In genomic region chr5:123933556-123933955, GRCm38 (mm10) we compare ENCODE assay signal across 17 mouse cellular contexts. TPM values are rescaled to one million over a fixed set of nuclear protein-coding genes. Genes with fewer than 3 reads are reported as not detected.
DNase-seq lines count a peak whose midpoint lies in the region; ATAC-seq and TF ChIP-seq lines count a peak whose summit lies in the region.
"Had no signal": no experiment of that assay in that cellular context is flagged by ENCODE, and none has a peak within 500 bp of the region (broad histone marks: within the 10 kb centered on the region; RNA-seq: fewer than 3 reads in every experiment).

No protein-coding gene starts in this region.

- 87% methylated on average over 12 of the region's 12 CpGs for WGBS in kidney, embryonic 16.5 days

- H3K4me3 ChIP-seq in testis, adult 2 months (ENCODE audit: control insufficient read depth, low read depth, low read length) = peak overlapping the region; percentile 44
- H3K4me3 ChIP-seq in kidney, embryonic 16.5 days (ENCODE audit: low read length) = no peak overlapping the region
- H3K4me3 ChIP-seq: heart, embryonic 12.5 days; limb, embryonic 13.5 days; midbrain, embryonic 15.5 days had no signal

- DNase-seq in testis, postnatal 10 days (ENCODE audit: low spot score) = no peak
- peak; percentile 42 for DNase-seq in ZHBTc4 (ENCODE audit: low read depth, low spot score)
- DNase-seq in liver = peak; percentile 71
- peak; percentile 12 for DNase-seq in yolk sac, embryonic 10.5 days (ENCODE audit: low spot score)
- DNase-seq in gastrocnemius, postnatal 25 days = no peak
- DNase-seq: adrenal gland, postnatal 36 days; gastrocnemius, postnatal 36 days; right cerebral cortex, postnatal 14 days; thymus, postnatal 25 days had no signal

- H3K4me2 ChIP-seq in kidney, embryonic 16.5 days (replicated peaks; ENCODE audit: low read depth, low read length) = no peak overlapping the region
- H3K4me2 ChIP-seq: limb, embryonic 13.5 days; midbrain, embryonic 15.5 days had no signal

- H3K27ac ChIP-seq in testis, adult 2 months (ENCODE audit: control insufficient read depth, insufficient read depth, low read depth, low read length) = no peak overlapping the region
- no peak overlapping the region for H3K27ac ChIP-seq in kidney, embryonic 16.5 days (ENCODE audit: low read length)
- H3K27ac ChIP-seq: limb, embryonic 13.5 days; midbrain, embryonic 15.5 days; stomach, postnatal 0 days had no signal

- no peaks in the 10 kb centered on the region for H3K9me3 ChIP-seq in kidney, embryonic 16.5 days (ENCODE audit: low read length)
- H3K9me3 ChIP-seq: heart, embryonic 12.5 days; limb, embryonic 13.5 days; midbrain, embryonic 15.5 days had no signal

- TF ChIP-seq CTCF in testis, adult 2 months (IDR thresholded peaks at IDR 0.05; ENCODE audit: control insufficient read depth, insufficient read depth, insufficient replicate concordance, low read depth, low read length) = no peak

- no peak for ATAC-seq in kidney, embryonic 16.5 days (ENCODE audit: low FRiP score, low TSS enrichment)
- ATAC-seq in megakaryocyte-erythroid progenitor cell, adult 5-6 weeks (replicated peaks; ENCODE audit: low FRiP score, low TSS enrichment, poor library complexity, severe bottlenecking) = no peak
- ATAC-seq: midbrain, embryonic 15.5 days had no signal

- H3K36me3 ChIP-seq in testis, adult 2 months (ENCODE audit: control insufficient read depth, insufficient read depth, low read length) = no peaks in the 10 kb centered on the region; the same call in 1 of the 2 replicates
- no peaks in the 10 kb centered on the region for H3K36me3 ChIP-seq in kidney, embryonic 16.5 days (ENCODE audit: insufficient read depth, low read length)
- H3K36me3 ChIP-seq: midbrain, embryonic 15.5 days had no signal

- H3K27me3 ChIP-seq in testis, adult 2 months (ENCODE audit: control insufficient read depth, insufficient read depth, low read length) = no peaks in the 10 kb centered on the region
- no peaks in the 10 kb centered on the region for H3K27me3 ChIP-seq in kidney, embryonic 16.5 days (ENCODE audit: insufficient read depth, low read length)
- H3K27me3 ChIP-seq: heart, embryonic 12.5 days; limb, embryonic 13.5 days; midbrain, embryonic 15.5 days had no signal

- H3K9ac ChIP-seq in kidney, embryonic 16.5 days (replicated peaks; ENCODE audit: low read length) = no peak overlapping the region
- H3K9ac ChIP-seq: midbrain, embryonic 15.5 days had no signal

- peaks cover 10% of the 10 kb centered on the region for H3K4me1 ChIP-seq in testis, adult 2 months (ENCODE audit: control insufficient read depth, insufficient read depth, low read length)
- peaks cover 4% of the 10 kb centered on the region; the same call in 1 of the 2 replicates for H3K4me1 ChIP-seq in kidney, embryonic 16.5 days (ENCODE audit: insufficient read depth, low read length)

- no peak for TF ChIP-seq POLR2A in testis, adult 2 months (IDR thresholded peaks at IDR 0.05; ENCODE audit: control insufficient read depth, low read depth, low read length)

RNA-seq across cellular contexts. Expression of gene Ccdc62, which starts 3.1 kb away (rescaled TPM):
- polyA plus RNA-seq in testis, adult 2 months (2012; rRNA removed) = 70.8 and 79.8 TPM in 2 replicates
- 1 to 10 TPM; 1.4 to 1.8 TPM for total RNA-seq in gastrocnemius, postnatal 25 days (2021)
- polyA plus RNA-seq in kidney, embryonic 16.5 days (2015; fragmentation: Nextera tagmentation; extraction: Ambion mirVana) = 6.3 and 6.8 TPM in 2 replicates
- 2.1 and 3.3 TPM in 2 replicates for total RNA-seq in megakaryocyte-erythroid progenitor cell, adult 5-6 weeks (2014; fragmentation: Nextera tagmentation)
- total RNA-seq in megakaryocyte-erythroid progenitor cell, adult 5-6 weeks (2017) = 2.6 and 4.2 TPM in 2 replicates

RNA-seq across cellular contexts. Expression of gene Gm43518, which starts 6.3 kb away (rescaled TPM):
- 10.8 and 12.3 TPM in 2 replicates for polyA plus RNA-seq in testis, adult 2 months (2012; rRNA removed)
- total RNA-seq in gastrocnemius, postnatal 25 days (2021) = not detected
- polyA plus RNA-seq in kidney, embryonic 16.5 days (2015; fragmentation: Nextera tagmentation; extraction: Ambion mirVana) = 3.3 and 4.0 TPM in 2 replicates
- not detected in 2 replicates for total RNA-seq in megakaryocyte-erythroid progenitor cell, adult 5-6 weeks (2014; fragmentation: Nextera tagmentation)
- total RNA-seq in megakaryocyte-erythroid progenitor cell, adult 5-6 weeks (2017) = not detected in 2 replicates
- total RNA-seq: megakaryocyte progenitor cell, adult 5-6 weeks had no signal

RNA-seq across cellular contexts. Expression of gene Denr, which starts 26.6 kb away (rescaled TPM):
- polyA plus RNA-seq in testis, adult 2 months (2012; rRNA removed) = 40.6 and 55.0 TPM in 2 replicates
- total RNA-seq in gastrocnemius, postnatal 25 days (2021) = 10 to 100 TPM; 40.5 to 44.6 TPM
- 107 and 124 TPM in 2 replicates for polyA plus RNA-seq in kidney, embryonic 16.5 days (2015; fragmentation: Nextera tagmentation; extraction: Ambion mirVana)
- total RNA-seq in megakaryocyte-erythroid progenitor cell, adult 5-6 weeks (2014; fragmentation: Nextera tagmentation) = 102 and 106 TPM in 2 replicates
- 96.4 and 102 TPM in 2 replicates for total RNA-seq in megakaryocyte-erythroid progenitor cell, adult 5-6 weeks (2017)

RNA-seq across cellular contexts. Expression of gene Hip1r, which starts 39.9 kb away (rescaled TPM):
- 8.7 and 11.0 TPM in 2 replicates for polyA plus RNA-seq in testis, adult 2 months (2012; rRNA removed)
- 1 to 10 TPM; 6.2 to 6.6 TPM for total RNA-seq in gastrocnemius, postnatal 25 days (2021)
- 23.1 and 25.6 TPM in 2 replicates for polyA plus RNA-seq in kidney, embryonic 16.5 days (2015; fragmentation: Nextera tagmentation; extraction: Ambion mirVana)
- 9.3 and 9.5 TPM in 2 replicates for total RNA-seq in megakaryocyte-erythroid progenitor cell, adult 5-6 weeks (2014; fragmentation: Nextera tagmentation)
- total RNA-seq in megakaryocyte-erythroid progenitor cell, adult 5-6 weeks (2017) = 13.7 and 30.9 TPM in 2 replicates

RNA-seq across cellular contexts. Expression of gene Hcar1, which starts 53.7 kb away (rescaled TPM):
- polyA plus RNA-seq in testis, adult 2 months (2012; rRNA removed) = 0.05 and 0.17 TPM in 2 replicates
- 1 to 10 TPM in 1 of 2 experiments, under 1 TPM in 1; 0.18 to 1.2 TPM for total RNA-seq in gastrocnemius, postnatal 25 days (2021)
- 3.0 and 3.2 TPM in 2 replicates for polyA plus RNA-seq in kidney, embryonic 16.5 days (2015; fragmentation: Nextera tagmentation; extraction: Ambion mirVana)
- not detected in 2 replicates for total RNA-seq in megakaryocyte-erythroid progenitor cell, adult 5-6 weeks (2014; fragmentation: Nextera tagmentation)
- not detected in 2 replicates for total RNA-seq in megakaryocyte-erythroid progenitor cell, adult 5-6 weeks (2017)
- total RNA-seq: megakaryocyte progenitor cell, adult 5-6 weeks had no signal

Comparison
In these comparisons a context has a peak if more than half of its experiments do, and no peak if none do; other contexts are left out.
1. DNase-seq: peak in ZHBTc4 (single experiment), liver (single experiment) and yolk sac, embryonic 10.5 days (single experiment); none in testis, postnatal 10 days (single experiment) and gastrocnemius, postnatal 25 days (single experiment).